Mouse (Mus musculus) brain, embryonic 14.5 days (tissue): ENCODE measurements around the gene Zfpm1. TPM values are rescaled to one million over a fixed set of nuclear protein-coding genes. Genes with fewer than 3 reads are reported as not detected.
A peak's percentile ranks its signal among the peaks of the same experiment; 100 is the strongest.

Experiments
- DNase-seq: peaks from one replicate; pipeline ENCODE4 v3.0.0-alpha.2; 2011; ENCODE audit warnings: low read depth
- CTCF ChIP-seq: fragments of 200-500 bp; IDR thresholded peaks from 2 replicates; pipeline ENCODE4 v1.5.1; 2012; ENCODE audit warnings: inconsistent platforms, mild to moderate bottlenecking, moderate library complexity, borderline replicate concordance; ENCODE audit not compliant: insufficient read depth, insufficient read length; ENCODE audit errors: extremely low read depth
- POLR2A ChIP-seq: fragments of 200-500 bp; IDR thresholded peaks from 2 replicates; pipeline ENCODE4 v1.6.1; 2012; ENCODE audit warnings: mild to moderate bottlenecking, inconsistent platforms, borderline replicate concordance; ENCODE audit not compliant: poor library complexity, insufficient read depth, insufficient read length, severe bottlenecking; ENCODE audit errors: extremely low read depth
- polyA plus RNA-seq: library from polyadenylated mRNA; depleted of rRNA; stranded (reverse); fragments of >200 nt; gene quantifications from 2 replicates; pipeline ENCODE4 v1.2.3, GENCODE M21; 2012; rRNA removed

The Zfpm1 gene
- polyA plus RNA-seq, 1 experiment, result 16.9 TPM

DNA sequence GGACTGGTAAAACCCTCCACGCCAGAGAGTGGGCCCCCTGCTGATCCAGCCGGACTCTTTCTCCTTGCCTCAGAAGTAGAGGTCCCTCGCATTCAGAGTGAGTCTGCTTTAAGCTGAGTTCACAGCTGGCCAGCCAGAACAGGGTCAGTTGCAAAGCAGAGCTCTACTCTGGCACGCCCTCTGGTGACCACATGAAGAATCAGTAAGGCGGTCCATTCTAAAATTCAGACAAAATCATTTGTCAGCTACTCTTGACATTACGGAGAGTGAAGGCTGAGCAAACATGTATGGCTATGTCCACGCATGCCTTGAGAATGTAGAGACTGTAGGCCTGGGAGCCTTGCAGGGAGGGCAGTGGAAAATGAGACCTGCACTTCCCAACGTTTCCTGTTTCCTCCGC lies 87.7 kb downstream of the Zfpm1 start:
- peak; percentile 69 for DNase-seq
- TF ChIP-seq CTCF (peak; percentile 77; the same call in 1 of the 2 replicates), POLR2A (no peak)

GRCm38 (mm10) chr8:122371706-122372105 lies 89.8 kb downstream of the Zfpm1 start:
- no peak for DNase-seq
- TF ChIP-seq CTCF (no peak), POLR2A (no peak)

DNA sequence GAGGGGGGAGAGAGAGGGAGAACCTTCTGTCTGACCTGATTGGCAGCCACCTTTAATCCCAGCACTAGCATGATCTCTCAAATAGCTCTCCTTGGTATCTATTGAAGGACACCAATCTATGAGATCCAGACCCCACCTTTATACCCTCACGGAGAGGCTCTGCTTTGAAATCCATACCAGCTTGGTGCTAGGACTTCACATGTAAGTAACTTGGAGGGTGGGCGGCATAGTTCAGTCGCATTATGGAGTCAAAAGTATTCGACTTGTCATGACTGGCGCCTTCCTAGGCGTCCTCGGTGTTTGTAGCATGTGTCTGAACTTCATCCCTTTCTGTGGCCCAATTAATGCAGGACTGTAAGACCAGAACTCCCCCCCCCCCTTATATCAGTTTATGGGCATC lies 93.4 kb downstream of the Zfpm1 start:
- no peak for DNase-seq

DNA sequence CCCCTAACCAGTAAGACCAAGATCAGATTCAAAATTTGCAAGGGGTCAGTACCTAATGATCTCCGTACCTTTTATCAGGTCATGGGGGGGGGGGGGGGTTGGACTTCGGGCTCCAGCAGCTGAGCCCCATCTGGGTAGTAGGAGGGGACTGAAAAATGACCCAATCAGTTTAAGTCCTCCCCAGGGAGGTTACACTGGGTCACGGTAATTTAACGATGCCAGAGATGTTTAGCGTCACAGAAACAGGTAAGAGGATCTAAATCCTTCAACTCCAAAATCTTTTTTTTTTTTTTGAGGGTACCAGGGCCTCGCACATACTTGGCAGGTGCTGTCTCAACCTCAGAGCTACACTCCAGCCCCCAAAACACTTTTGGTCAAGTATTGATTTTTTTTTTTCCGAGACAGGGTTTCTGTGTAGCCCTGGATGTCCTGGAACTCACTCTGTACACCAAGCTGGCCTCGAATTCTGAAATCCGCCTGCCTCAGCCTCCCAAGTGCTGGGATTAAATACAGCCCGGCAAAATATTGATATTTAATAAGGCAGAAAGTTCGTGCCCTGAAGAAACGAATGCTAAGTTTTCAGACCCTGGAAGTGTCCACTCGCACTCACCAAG lies 93.9 kb downstream of the Zfpm1 start:
- TF ChIP-seq POLR2A (no peak), CTCF (no peak)
- no peak for DNase-seq

More for the DNA sequence above, 93.4 kb downstream of the Zfpm1 start:
- TF ChIP-seq CTCF, result no peak

GRCm38 (mm10) chr8:122376365-122377231 lies 94.7 kb downstream of the Zfpm1 start, which contains the start of gene Zc3h18:
TSS of gene Zc3h18 (plus strand) at chr8:122376609.
- 0 out of 2 replicates have a peak, but pooled peaks have one; percentile 14 for TF ChIP-seq CTCF
- peak; percentile 55; the same call in 1 of the 2 replicates for TF ChIP-seq POLR2A
- DNase-seq, result peak; percentile 100

- no peak for DNase-seq
- TF ChIP-seq POLR2A (no peak), CTCF (no peak)
Observed at GRCm38 (mm10) chr8:122383039-122383438, 101.1 kb downstream of the Zfpm1 start.

Other genes starting within 250 kb of the Zfpm1 start
- 0.09 and 0.10 TPM in 2 replicates for gene Trhr2, start 78.6 kb downstream of the Zfpm1 start, polyA plus RNA-seq
- 44.5 and 51.8 TPM in 2 replicates for gene Zc3h18, start 94.5 kb downstream of the Zfpm1 start, polyA plus RNA-seq
- gene Il17c, start 139.9 kb downstream of the Zfpm1 start, polyA plus RNA-seq, result 0.92 and 0.97 TPM in 2 replicates
- gene Cyba, start 150.8 kb downstream of the Zfpm1 start, polyA plus RNA-seq, result 22.3 and 25.7 TPM in 2 replicates
- 60.8 and 63.9 TPM in 2 replicates for gene Mvd, start 161.3 kb downstream of the Zfpm1 start, polyA plus RNA-seq
- gene Snai3, start 178.6 kb downstream of the Zfpm1 start, polyA plus RNA-seq, result not detected in 2 replicates
- gene Rnf166, start 193.9 kb downstream of the Zfpm1 start, polyA plus RNA-seq, result 59.5 and 80.9 TPM in 2 replicates
- gene Ctu2, start 194.0 kb downstream of the Zfpm1 start, polyA plus RNA-seq, result 58.5 and 74.9 TPM in 2 replicates